Mouse (Mus musculus) hindbrain, embryonic 11.5 days (tissue): ENCODE data around the gene Atf6. TPM values are rescaled to one million over a fixed set of nuclear protein-coding genes. Genes with fewer than 3 reads are reported as not detected.

Experiments used
- ATAC-seq: fragments of 200-750 bp; cut with Nextera tagmentation; 2 replicates; pipeline ENCODE4 v1.8.0; 2017; ENCODE audit warnings: mild to moderate bottlenecking, moderate TSS enrichment, moderate library complexity; ENCODE audit not compliant: low FRiP score
- DNase-seq: peaks from one replicate; pipeline ENCODE4 v3.0.0-alpha.2; 2015; ENCODE audit warnings: low spot score
- H3K27ac ChIP-seq: fragments of 300-500 bp; sonication (generic); 2 replicates; pipeline ENCODE4 v1.5.1; 2014; ENCODE audit warnings: mild to moderate bottlenecking, low read depth, low read length
- H3K27me3 ChIP-seq: fragments of 300-500 bp; sonication (generic); 2 replicates; pipeline ENCODE4 v1.6.1; 2014; ENCODE audit warnings: mild to moderate bottlenecking, low read length, moderate library complexity, mixed read lengths; ENCODE audit not compliant: control insufficient read depth, insufficient read depth
- H3K36me3 ChIP-seq: fragments of 300-500 bp; sonication (generic); 2 replicates; pipeline ENCODE4 v1.6.1; 2014; ENCODE audit warnings: mild to moderate bottlenecking, low read length, moderate library complexity, mixed read lengths; ENCODE audit not compliant: control insufficient read depth, insufficient read depth
- H3K4me1 ChIP-seq: fragments of 300-500 bp; sonication (generic); replicated peaks from 2 replicates; pipeline ENCODE4 v1.6.1; 2014; ENCODE audit warnings: low read length, mixed read lengths; ENCODE audit not compliant: control insufficient read depth, insufficient read depth
- H3K4me2 ChIP-seq: fragments of 300-500 bp; sonication (generic); replicated peaks from 2 replicates; pipeline ENCODE4 v1.6.1; 2014; ENCODE audit warnings: mild to moderate bottlenecking, low read depth, low read length
- H3K4me3 ChIP-seq: fragments of 300-500 bp; sonication (generic); 2 replicates; pipeline ENCODE4 v1.5.1; 2014; ENCODE audit warnings: low read depth, low read length
- H3K9ac ChIP-seq: fragments of 300-500 bp; sonication (generic); 2 replicates; pipeline ENCODE4 v1.6.1; 2014; ENCODE audit warnings: low read depth, low read length
- H3K9me3 ChIP-seq: fragments of 300-500 bp; sonication (generic); 2 replicates; pipeline ENCODE4 v1.6.1; 2016; ENCODE audit warnings: low read length; ENCODE audit not compliant: control insufficient read depth
- WGBS: fragments of 180-500 bp; shearing (Covaris S2); extraction: QIAGEN DNeasy Blood & Tissue Kit; methylation state at CpG from one replicate; pipeline ENCODE4 v1.1.7; 2014; 5-methylcytosine and 5-hydroxymethylcytosine counted together
- polyA plus RNA-seq: library from polyadenylated mRNA; unstranded; fragments of >200 nt; fragmentation: Nextera tagmentation; extraction: Ambion mirVana; gene quantifications from 2 replicates; pipeline ENCODE4 v1.2.1, GENCODE M21; 2014

The Atf6 gene
- polyA plus RNA-seq, 1 experiment from 2014 or later, result 10.2 TPM

DNA sequence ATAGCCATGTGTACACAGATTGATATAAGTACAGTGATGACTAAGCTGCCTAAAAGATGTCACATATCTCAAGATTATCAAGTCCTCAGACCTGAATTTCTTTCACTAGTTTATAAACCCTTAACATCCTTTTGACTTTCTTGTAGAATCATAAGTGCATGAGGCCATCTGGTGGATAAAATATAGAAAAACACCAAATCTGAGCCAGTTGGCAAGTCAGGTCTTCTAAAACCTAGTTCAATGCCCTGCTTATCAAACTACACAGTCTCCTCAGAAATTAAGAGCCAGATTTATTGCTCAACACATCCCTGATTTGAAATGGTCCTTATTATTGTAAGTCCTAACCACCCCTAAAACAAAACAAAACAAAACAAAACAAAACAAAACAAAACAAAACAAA is 27.9 kb downstream of the Atf6 start:
- no peak for ATAC-seq
- H3K9me3 ChIP-seq, result no peaks in the 10 kb centered on the region
- no peak for DNase-seq
- no peak overlapping the region for H3K4me2 ChIP-seq
- no peak overlapping the region for H3K4me3 ChIP-seq
- no peaks in the 10 kb centered on the region for H3K36me3 ChIP-seq
- no peaks in the 10 kb centered on the region for H3K27me3 ChIP-seq
- H3K9ac ChIP-seq, result no peak overlapping the region
- H3K4me1 ChIP-seq, result no peaks in the 10 kb centered on the region
- H3K27ac ChIP-seq, result no peak overlapping the region

DNA sequence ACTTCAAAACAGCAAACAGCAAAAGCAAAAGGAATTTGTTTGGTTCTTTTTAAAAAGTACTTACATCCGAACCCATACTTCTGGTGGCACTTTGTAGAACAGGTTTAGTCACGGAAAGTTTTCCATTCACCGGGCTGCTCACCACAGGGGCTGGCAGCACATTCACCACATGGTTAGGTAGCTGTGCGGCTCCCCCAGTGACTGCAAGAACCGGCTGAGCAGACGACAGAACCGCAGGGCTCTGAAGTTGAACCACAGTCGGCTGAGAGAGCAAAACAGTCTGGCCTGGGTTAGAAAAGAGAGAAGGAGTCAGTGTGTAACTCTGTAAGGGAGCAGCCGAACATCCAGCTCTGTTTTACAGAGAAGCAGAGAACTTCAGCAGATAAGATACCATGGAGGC is 32.8 kb downstream of the Atf6 start:
- no peaks in the 10 kb centered on the region for H3K27me3 ChIP-seq
- no peak overlapping the region for H3K4me2 ChIP-seq
- H3K4me1 ChIP-seq, result no peaks in the 10 kb centered on the region
- H3K27ac ChIP-seq, result no peak overlapping the region
- no peaks in the 10 kb centered on the region for H3K36me3 ChIP-seq
- ATAC-seq (no peak), DNase-seq (no peak)
- no peak overlapping the region for H3K9ac ChIP-seq
- H3K4me3 ChIP-seq, result no peak overlapping the region
- 85% methylated on average over 9 of the region's 9 CpGs for WGBS
- no peaks in the 10 kb centered on the region for H3K9me3 ChIP-seq

DNA sequence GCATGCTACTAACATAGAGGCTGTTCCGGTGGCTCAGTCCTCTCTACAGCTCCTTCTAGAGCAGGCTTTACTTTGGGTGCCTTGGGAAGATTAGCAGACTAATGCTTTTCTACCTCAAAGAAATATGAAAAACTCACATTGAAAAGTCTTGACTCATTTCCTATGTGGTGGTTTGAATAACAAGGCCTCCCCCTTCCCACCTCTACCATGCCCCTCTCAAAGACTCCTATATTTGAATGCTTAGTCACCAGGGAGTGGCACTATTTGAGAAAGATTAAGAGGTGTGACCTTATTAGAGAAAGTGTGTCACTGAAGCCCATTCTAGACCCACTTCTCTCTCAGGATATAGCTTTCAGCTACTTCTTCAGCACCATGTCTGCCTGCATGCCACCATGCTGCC is 37.8 kb downstream of the Atf6 start:
- ATAC-seq (no peak), DNase-seq (no peak)
- H3K4me3 ChIP-seq, result no peak overlapping the region
- no peak overlapping the region for H3K9ac ChIP-seq
- no peaks in the 10 kb centered on the region for H3K4me1 ChIP-seq
- H3K4me2 ChIP-seq, result no peak overlapping the region
- H3K9me3 ChIP-seq, result no peaks in the 10 kb centered on the region
- 94% methylated on average over 1 of the region's 1 CpGs for WGBS
- H3K36me3 ChIP-seq, result no peaks in the 10 kb centered on the region
- H3K27ac ChIP-seq, result no peak overlapping the region
- no peaks in the 10 kb centered on the region for H3K27me3 ChIP-seq

DNA sequence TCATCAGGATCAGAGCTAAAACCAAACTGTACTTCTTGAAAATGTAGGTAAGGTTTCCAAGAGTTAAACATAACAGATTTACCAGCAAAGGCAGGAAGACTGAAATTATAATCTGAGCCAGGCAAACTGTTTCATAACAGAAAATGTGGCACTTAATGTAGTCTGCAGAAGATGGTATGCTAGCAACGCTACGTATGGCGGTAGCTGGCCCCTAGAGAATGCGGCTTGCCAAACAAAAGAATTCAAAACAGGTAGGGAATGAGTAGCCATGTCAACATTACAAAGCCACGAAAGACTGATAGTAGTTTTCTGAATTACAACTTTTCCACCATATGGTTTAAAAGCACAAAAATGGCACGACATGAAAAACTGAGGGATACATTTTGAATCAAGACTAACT is 38.2 kb downstream of the Atf6 start:
- Histone ChIP-seq H3K9ac (no peak overlapping the region), H3K4me3 (no peak overlapping the region), H3K27me3 (no peaks in the 10 kb centered on the region), H3K4me2 (no peak overlapping the region), H3K4me1 (no peaks in the 10 kb centered on the region), H3K36me3 (no peaks in the 10 kb centered on the region), H3K27ac (no peak overlapping the region), H3K9me3 (no peaks in the 10 kb centered on the region)
- DNase-seq (no peak), ATAC-seq (no peak)
- WGBS, result 92% methylated on average over 6 of the region's 6 CpGs

DNA sequence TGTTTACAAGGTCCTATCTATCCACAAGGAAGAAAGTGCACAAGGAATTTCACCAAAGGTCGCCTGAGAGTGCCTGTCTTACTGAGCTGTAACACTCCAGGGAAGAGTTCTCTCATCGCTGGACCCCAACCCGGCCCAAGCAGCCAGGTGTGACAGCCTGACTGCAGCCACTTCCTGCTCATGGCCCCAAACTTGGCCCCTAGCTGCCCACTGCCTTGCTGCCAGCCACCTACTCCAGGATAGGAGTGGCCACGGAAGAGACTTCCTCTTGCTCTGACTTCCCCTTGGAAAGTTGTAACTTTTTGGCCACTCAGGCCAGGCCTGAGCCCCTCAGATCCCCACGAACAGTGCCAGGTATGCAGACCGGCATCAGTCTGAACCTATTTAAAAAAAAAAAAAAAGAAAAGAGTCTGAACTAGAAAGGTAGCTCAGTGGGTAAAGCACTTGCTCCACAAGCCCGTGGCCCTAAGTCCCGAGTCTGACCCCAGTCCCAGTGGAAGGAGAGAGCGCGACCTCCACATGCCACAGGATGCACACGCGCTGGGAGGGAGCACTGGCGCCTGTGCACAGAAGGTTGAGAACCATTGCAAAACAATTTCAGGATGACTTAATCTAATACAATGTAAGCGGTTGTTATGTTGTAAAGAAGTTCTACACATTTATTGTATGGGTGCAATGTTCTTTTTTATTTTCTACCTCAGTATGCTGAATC is 47.3 kb downstream of the Atf6 start:
- WGBS, result 85% methylated on average over 14 of the region's 14 CpGs
- no peaks in the 10 kb centered on the region for H3K9me3 ChIP-seq
- no peak overlapping the region for H3K9ac ChIP-seq
- no peak overlapping the region for H3K4me3 ChIP-seq
- no peaks in the 10 kb centered on the region for H3K4me1 ChIP-seq
- H3K36me3 ChIP-seq, result no peaks in the 10 kb centered on the region
- H3K27me3 ChIP-seq, result no peaks in the 10 kb centered on the region
- ATAC-seq, result no peak
- no peak overlapping the region for H3K27ac ChIP-seq
- no peak overlapping the region for H3K4me2 ChIP-seq
- DNase-seq, result no peak

DNA sequence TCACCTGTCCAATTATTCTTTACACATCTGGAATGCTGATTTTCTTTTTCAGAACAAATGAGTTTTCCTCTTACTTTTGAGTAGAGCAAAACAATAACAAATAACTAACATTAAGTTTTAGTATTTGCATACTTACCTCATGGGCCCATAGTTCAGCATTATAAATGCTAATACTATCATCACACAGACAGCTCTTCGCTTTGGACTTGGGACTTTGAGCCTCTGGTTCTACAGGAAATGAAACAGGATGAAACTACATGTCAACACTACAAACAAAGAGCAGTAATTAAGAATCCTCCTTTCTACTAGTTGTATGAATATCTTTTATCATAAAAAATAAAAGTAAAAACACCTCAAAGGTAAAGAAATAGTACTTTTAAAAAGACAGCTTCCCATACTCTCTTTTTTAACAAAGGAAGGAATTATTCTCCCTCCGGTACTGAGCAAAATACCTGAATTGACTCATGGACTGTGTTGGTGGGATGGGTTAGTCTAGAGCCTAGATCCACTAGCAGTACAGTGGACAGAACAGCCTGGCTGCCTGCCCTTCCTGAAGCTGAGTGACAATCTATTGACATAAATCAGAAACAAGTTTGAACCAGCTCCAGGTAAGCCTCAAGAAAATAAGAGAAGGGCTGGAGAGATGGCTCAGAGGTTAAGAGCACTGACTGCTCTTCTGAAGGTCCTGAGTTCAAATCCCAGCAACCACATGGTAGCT is 52.1 kb downstream of the Atf6 start:
- 95% methylated on average over 2 of the region's 2 CpGs for WGBS
- Histone ChIP-seq H3K27me3 (no peaks in the 10 kb centered on the region), H3K27ac (no peak overlapping the region), H3K4me3 (no peak overlapping the region), H3K9ac (no peak overlapping the region), H3K4me2 (no peak overlapping the region), H3K4me1 (no peaks in the 10 kb centered on the region), H3K36me3 (no peaks in the 10 kb centered on the region), H3K9me3 (no peaks in the 10 kb centered on the region)
- no peak for ATAC-seq
- DNase-seq, result no peak

DNA sequence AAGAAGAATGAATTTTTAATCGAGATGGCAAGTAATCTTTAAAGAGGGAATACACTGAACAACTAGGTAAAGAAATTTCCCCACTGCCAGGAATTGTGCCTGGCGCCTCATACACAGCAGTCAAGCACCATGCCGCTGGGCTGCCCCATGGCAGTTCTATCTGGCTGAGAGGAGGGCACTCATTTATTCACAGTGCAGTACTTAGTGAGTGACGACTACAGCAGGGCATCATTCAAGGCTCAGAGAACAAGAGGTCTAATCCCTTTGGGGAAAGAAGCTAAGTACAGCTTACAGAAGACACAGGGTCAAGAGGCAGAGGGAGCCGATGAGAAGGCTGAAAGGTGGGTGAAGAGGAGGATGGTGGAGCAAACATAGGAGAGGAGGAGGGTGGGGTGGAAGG is 54.7 kb downstream of the Atf6 start:
- DNase-seq, result no peak
- no peaks in the 10 kb centered on the region for H3K4me1 ChIP-seq
- H3K36me3 ChIP-seq, result no peaks in the 10 kb centered on the region
- H3K9me3 ChIP-seq, result no peaks in the 10 kb centered on the region
- H3K4me3 ChIP-seq, result no peak overlapping the region
- ATAC-seq, result no peak
- no peaks in the 10 kb centered on the region for H3K27me3 ChIP-seq
- 75% methylated on average over 5 of the region's 5 CpGs for WGBS
- no peak overlapping the region for H3K9ac ChIP-seq
- H3K27ac ChIP-seq, result no peak overlapping the region
- H3K4me2 ChIP-seq, result no peak overlapping the region

DNA sequence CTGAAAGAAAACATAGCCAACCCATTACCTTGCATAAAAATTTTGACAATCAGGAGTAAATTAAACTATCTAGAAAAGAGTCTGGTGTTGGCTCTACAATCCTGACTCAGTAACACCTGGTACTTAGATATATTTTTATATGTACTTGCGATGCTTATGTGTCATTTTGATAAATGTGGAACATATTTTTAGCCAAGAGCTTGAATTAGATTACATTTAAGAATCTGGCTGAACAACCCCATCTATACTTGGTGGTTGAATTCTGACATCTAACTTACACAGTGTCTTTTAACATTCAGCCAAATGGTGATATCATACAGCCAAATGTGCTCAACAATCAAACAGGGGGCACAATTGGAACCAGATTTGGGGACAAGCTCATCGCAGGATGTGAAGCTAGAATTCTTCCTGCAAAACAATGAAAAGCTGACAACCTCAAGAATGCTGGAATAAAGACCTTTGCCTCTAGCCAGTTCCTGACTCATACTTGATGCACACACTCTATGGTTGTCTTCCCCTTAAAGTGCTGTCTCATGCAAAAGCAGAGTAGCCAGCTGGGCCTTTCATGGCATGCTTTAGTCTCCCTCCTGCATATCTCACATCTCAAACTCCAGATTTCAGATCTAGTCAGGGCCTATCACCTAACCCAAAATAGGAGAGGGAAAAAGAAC is 59.8 kb downstream of the Atf6 start:
- H3K9ac ChIP-seq, result no peak overlapping the region
- no peak for ATAC-seq

DNA sequence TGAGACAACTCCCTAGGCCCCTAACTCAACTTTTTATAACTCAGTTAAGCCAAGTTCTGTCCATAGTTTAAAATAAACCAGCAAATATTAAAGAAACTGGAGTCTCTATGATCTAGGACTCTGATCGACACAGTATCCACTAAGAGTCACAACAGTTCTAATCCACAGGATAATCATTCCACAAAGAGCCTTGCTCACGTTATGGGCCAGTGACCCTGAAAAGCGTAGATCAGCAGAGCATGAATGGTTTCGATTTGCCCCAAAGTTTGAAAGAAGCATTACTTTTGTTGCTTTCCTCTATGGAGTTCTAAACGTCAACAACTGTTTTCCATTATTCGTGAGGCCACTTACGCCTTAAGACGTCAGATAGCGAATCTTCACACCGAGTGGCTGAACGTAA is 62.9 kb downstream of the Atf6 start:
- DNase-seq (no peak), ATAC-seq (no peak)
- no peak overlapping the region for H3K9ac ChIP-seq
- WGBS, result 56% methylated on average over 11 of the region's 11 CpGs
- no peaks in the 10 kb centered on the region for H3K9me3 ChIP-seq
- no peaks in the 10 kb centered on the region for H3K27me3 ChIP-seq
- H3K36me3 ChIP-seq, result no peaks in the 10 kb centered on the region
- H3K27ac ChIP-seq, result no peak overlapping the region
- H3K4me1 ChIP-seq, result no peaks in the 10 kb centered on the region
- no peak overlapping the region for H3K4me3 ChIP-seq
- H3K4me2 ChIP-seq, result no peak overlapping the region

More for the DNA sequence above, 59.8 kb downstream of the Atf6 start:
- no peaks in the 10 kb centered on the region for H3K9me3 ChIP-seq
- WGBS, result 90% methylated on average over 2 of the region's 2 CpGs
- no peaks in the 10 kb centered on the region for H3K4me1 ChIP-seq
- no peak overlapping the region for H3K4me2 ChIP-seq
- H3K36me3 ChIP-seq, result no peaks in the 10 kb centered on the region
- DNase-seq, result no peak
- H3K27me3 ChIP-seq, result no peaks in the 10 kb centered on the region
- no peak overlapping the region for H3K27ac ChIP-seq
- no peak overlapping the region for H3K4me3 ChIP-seq
